Mouse (Mus musculus) intestine, embryonic 14.5 days (tissue): ENCODE measurements around the gene H2-Aa. TPM values are rescaled to one million over a fixed set of nuclear protein-coding genes. Genes with fewer than 3 reads are reported as not detected.

Experiments used
- ATAC-seq: fragments of 200-750 bp; cut with Nextera tagmentation; replicated peaks from 2 replicates; pipeline ENCODE4 v1.8.0; 2017; ENCODE audit warnings: low read depth, moderate number of reproducible peaks, moderate TSS enrichment, moderate library complexity; ENCODE audit not compliant: low FRiP score, low TSS enrichment
- DNase-seq: peaks from one replicate; pipeline ENCODE4 v3.0.0-alpha.2; 2018; ENCODE audit warnings: low spot score
- H3K27ac ChIP-seq: fragments of 300-500 bp; sonication (generic); 2 replicates; pipeline ENCODE4 v1.5.1; 2014; ENCODE audit warnings: low read depth, mild to moderate bottlenecking, control low read depth
- H3K27me3 ChIP-seq: fragments of 300-500 bp; sonication (generic); replicated peaks from 2 replicates; pipeline ENCODE4 v1.6.1; 2014; ENCODE audit warnings: low read length, control low read depth; ENCODE audit not compliant: control insufficient read depth, insufficient read depth
- H3K36me3 ChIP-seq: fragments of 300-500 bp; sonication (generic); 2 replicates; pipeline ENCODE4 v1.6.1; 2014; ENCODE audit warnings: low read length, control low read depth; ENCODE audit not compliant: control insufficient read depth, insufficient read depth
- H3K4me1 ChIP-seq: fragments of 300-500 bp; sonication (generic); replicated peaks from 2 replicates; pipeline ENCODE4 v1.6.1; 2014; ENCODE audit warnings: low read length, control low read depth, mixed read lengths; ENCODE audit not compliant: control insufficient read depth, insufficient read depth
- H3K4me2 ChIP-seq: fragments of 300-500 bp; sonication (generic); 2 replicates; pipeline ENCODE4 v1.6.1; 2014; ENCODE audit warnings: low read length
- H3K4me3 ChIP-seq: fragments of 300-500 bp; sonication (generic); 2 replicates; pipeline ENCODE4 v1.5.1; 2014; ENCODE audit warnings: low read depth, low read length, control low read depth, mixed read lengths
- H3K9ac ChIP-seq: fragments of 300-500 bp; sonication (generic); 2 replicates; pipeline ENCODE4 v1.6.1; 2014; ENCODE audit warnings: mild to moderate bottlenecking, low read length
- H3K9me3 ChIP-seq: fragments of 300-500 bp; sonication (generic); 2 replicates; pipeline ENCODE4 v1.6.1; 2016; ENCODE audit warnings: low read length, control low read depth; ENCODE audit not compliant: control insufficient read depth
- WGBS: fragments of 180-500 bp; shearing (Covaris S2); extraction: QIAGEN DNeasy Blood & Tissue Kit; methylation state at CpG from one replicate; pipeline ENCODE4 v1.1.7; 2014; 5-methylcytosine and 5-hydroxymethylcytosine counted together
- polyA plus RNA-seq: library from polyadenylated mRNA; unstranded; fragments of >200 nt; fragmentation: Nextera tagmentation; extraction: Ambion mirVana; gene quantifications from 2 replicates; pipeline ENCODE4 v1.2.1, GENCODE M21; 2014

The H2-Aa gene
- polyA plus RNA-seq, 1 experiment from 2014 or later: 5.8 TPM

GRCm38 (mm10) chr17:34285371-34285770 lies 2.3 kb downstream of the H2-Aa start:
- H3K4me1 ChIP-seq: no peaks in the 10 kb centered on the region
- no peak overlapping the region for H3K4me2 ChIP-seq
- WGBS: 73% methylated on average over 4 of the region's 4 CpGs
- no peaks in the 10 kb centered on the region for H3K36me3 ChIP-seq
- no peak overlapping the region for H3K27ac ChIP-seq
- no peaks in the 10 kb centered on the region for H3K9me3 ChIP-seq
- DNase-seq (no peak), ATAC-seq (no peak)
- no peak overlapping the region for H3K9ac ChIP-seq
- no peak overlapping the region for H3K4me3 ChIP-seq
- H3K27me3 ChIP-seq: no peaks in the 10 kb centered on the region

GRCm38 (mm10) chr17:34281836-34282235 lies 5.8 kb downstream of the H2-Aa start:
- Histone ChIP-seq H3K9me3 (0 out of 2 replicates have a peak, but pooled peaks cover 2% of the 10 kb centered on the region), H3K36me3 (no peaks in the 10 kb centered on the region), H3K4me2 (no peak overlapping the region), H3K4me1 (no peaks in the 10 kb centered on the region), H3K4me3 (no peak overlapping the region), H3K27ac (no peak overlapping the region), H3K9ac (no peak overlapping the region), H3K27me3 (no peaks in the 10 kb centered on the region)
- no peak for DNase-seq
- no peak for ATAC-seq
- WGBS: 88% methylated on average over 1 of the region's 1 CpGs

GRCm38 (mm10) chr17:34280499-34281038 lies 7.1 kb downstream of the H2-Aa start:
- ATAC-seq (no peak), DNase-seq (no peak)
- no peak overlapping the region for H3K27ac ChIP-seq
- no peaks in the 10 kb centered on the region for H3K4me1 ChIP-seq
- no peak overlapping the region for H3K9ac ChIP-seq
- no peak overlapping the region for H3K4me2 ChIP-seq
- no peaks in the 10 kb centered on the region for H3K27me3 ChIP-seq
- H3K9me3 ChIP-seq: 0 out of 2 replicates have a peak, but pooled peaks cover 2% of the 10 kb centered on the region
- WGBS: 80% methylated on average over 1 of the region's 1 CpGs
- no peaks in the 10 kb centered on the region for H3K36me3 ChIP-seq
- no peak overlapping the region for H3K4me3 ChIP-seq

GRCm38 (mm10) chr17:34272102-34272501 lies 15.5 kb downstream of the H2-Aa start:
- 94% methylated on average over 1 of the region's 1 CpGs for WGBS
- Histone ChIP-seq H3K9me3 (0 out of 2 replicates have a peak, but pooled peaks cover 2% of the 10 kb centered on the region), H3K4me1 (no peaks in the 10 kb centered on the region), H3K27ac (no peak overlapping the region), H3K36me3 (no peaks in the 10 kb centered on the region), H3K27me3 (no peaks in the 10 kb centered on the region), H3K4me3 (no peak overlapping the region), H3K4me2 (no peak overlapping the region), H3K9ac (no peak overlapping the region)
- ATAC-seq: no peak
- no peak for DNase-seq

GRCm38 (mm10) chr17:34270940-34271339 lies 16.7 kb downstream of the H2-Aa start:
- Histone ChIP-seq H3K27ac (no peak overlapping the region), H3K4me3 (no peak overlapping the region), H3K4me1 (no peaks in the 10 kb centered on the region), H3K4me2 (no peak overlapping the region), H3K9ac (no peak overlapping the region), H3K27me3 (no peaks in the 10 kb centered on the region), H3K36me3 (no peaks in the 10 kb centered on the region), H3K9me3 (no peaks in the 10 kb centered on the region)
- ATAC-seq (no peak), DNase-seq (no peak)
- 85% methylated on average over 2 of the region's 2 CpGs for WGBS

GRCm38 (mm10) chr17:34270230-34270629 lies 17.4 kb downstream of the H2-Aa start:
- WGBS: 71% methylated on average over 2 of the region's 2 CpGs
- no peaks in the 10 kb centered on the region for H3K4me1 ChIP-seq
- no peak overlapping the region for H3K9ac ChIP-seq
- H3K27ac ChIP-seq: no peak overlapping the region
- H3K4me3 ChIP-seq: no peak overlapping the region
- no peak for DNase-seq
- H3K36me3 ChIP-seq: no peaks in the 10 kb centered on the region
- no peak for ATAC-seq
- H3K4me2 ChIP-seq: no peak overlapping the region
- H3K9me3 ChIP-seq: no peaks in the 10 kb centered on the region
- peaks cover 4% of the 10 kb centered on the region for H3K27me3 ChIP-seq

GRCm38 (mm10) chr17:34269817-34270216 lies 17.8 kb downstream of the H2-Aa start:
- Histone ChIP-seq H3K9me3 (no peaks in the 10 kb centered on the region), H3K9ac (no peak overlapping the region), H3K4me3 (no peak overlapping the region), H3K27me3 (peaks cover 8% of the 10 kb centered on the region), H3K36me3 (no peaks in the 10 kb centered on the region), H3K4me2 (no peak overlapping the region), H3K27ac (no peak overlapping the region), H3K4me1 (no peaks in the 10 kb centered on the region)
- WGBS: 65% methylated on average over 4 of the region's 4 CpGs
- DNase-seq (no peak), ATAC-seq (no peak)

- Histone ChIP-seq H3K9ac (no peak overlapping the region), H3K27me3 (peaks cover 18% of the 10 kb centered on the region), H3K9me3 (no peaks in the 10 kb centered on the region), H3K4me1 (peaks cover 4% of the 10 kb centered on the region; the same call in 1 of the 2 replicates), H3K36me3 (no peaks in the 10 kb centered on the region), H3K27ac (no peak overlapping the region), H3K4me3 (no peak overlapping the region), H3K4me2 (no peak overlapping the region)
- 89% methylated on average over 2 of the region's 2 CpGs for WGBS
- no peak for ATAC-seq
- DNase-seq: no peak
Measured at GRCm38 (mm10) chr17:34268748-34269147, 18.9 kb downstream of the H2-Aa start.

GRCm38 (mm10) chr17:34268262-34268661 lies 19.4 kb downstream of the H2-Aa start:
- H3K4me2 ChIP-seq: no peak overlapping the region
- no peaks in the 10 kb centered on the region for H3K36me3 ChIP-seq
- no peaks in the 10 kb centered on the region for H3K9me3 ChIP-seq
- no peak for ATAC-seq
- H3K4me1 ChIP-seq: peaks cover 4% of the 10 kb centered on the region; the same call in 1 of the 2 replicates
- peaks cover 22% of the 10 kb centered on the region for H3K27me3 ChIP-seq
- DNase-seq: no peak
- H3K27ac ChIP-seq: no peak overlapping the region
- H3K9ac ChIP-seq: no peak overlapping the region
- 67% methylated on average over 2 of the region's 2 CpGs for WGBS
- H3K4me3 ChIP-seq: no peak overlapping the region
